Mouse (Mus musculus) MEL (cell line): ENCODE results near the gene Zscan12. TPM values are rescaled to one million over a fixed set of nuclear protein-coding genes. Genes with fewer than 3 reads are reported as not detected.

Experiments used
- DNase-seq: peaks from one replicate; pipeline ENCODE4 v3.0.0; 2011; ENCODE audit warnings: low read depth, low spot score
- H3K27ac ChIP-seq: 2 replicates; pipeline ENCODE4 v1.5.1; 2012; ENCODE audit warnings: low read depth, mild to moderate bottlenecking, control low read depth, low read length, moderate library complexity; ENCODE audit not compliant: control insufficient read depth
- H3K27me3 ChIP-seq, 2 experiments: fragments of 150-350 bp in 1 of 2; sonication (generic) in 1 of 2; 2 replicates each; pipeline ENCODE4 v1.6.1; 2012; ENCODE audit warnings: low read length in 2 of 2, mild to moderate bottlenecking in 2 of 2, improper control_type of control experiment in 1 of 2, moderate library complexity in 1 of 2; ENCODE audit not compliant: insufficient read depth in 2 of 2, control insufficient read depth in 1 of 2
- H3K36me3 ChIP-seq, 2 experiments: 2 replicates each; pipeline ENCODE4 v1.6.1; 2012 to 2014; ENCODE audit warnings: low read length in 2 of 2, improper control_type of control experiment in 1 of 2, inconsistent platforms in 1 of 2, mild to moderate bottlenecking in 1 of 2; ENCODE audit not compliant: insufficient read depth in 2 of 2, control insufficient read depth in 1 of 2
- H3K4me1 ChIP-seq, 2 experiments: fragments of 150-350 bp in 1 of 2; sonication (generic) in 1 of 2; 2 replicates each; pipeline ENCODE4 v1.6.1; 2012; ENCODE audit warnings: low read length in 2 of 2, improper control_type of control experiment in 1 of 2, mild to moderate bottlenecking in 1 of 2; ENCODE audit not compliant: insufficient read depth in 2 of 2, control insufficient read depth in 1 of 2
- H3K4me3 ChIP-seq, 2 experiments: fragments of 150-350 bp in 1 of 2; sonication (generic) in 1 of 2; 2 replicates each; pipeline ENCODE4 v1.5.1; 2012; ENCODE audit warnings: low read depth in 2 of 2, low read length in 2 of 2, mild to moderate bottlenecking in 2 of 2, moderate library complexity in 2 of 2, control low read depth in 1 of 2, improper control_type of control experiment in 1 of 2; ENCODE audit not compliant: control insufficient read depth in 1 of 2, insufficient read depth in 1 of 2
- H3K79me2 ChIP-seq: 2 replicates; pipeline ENCODE4 v1.6.1; 2012; ENCODE audit warnings: mild to moderate bottlenecking, low read length, moderate library complexity; ENCODE audit not compliant: control insufficient read depth, poor library complexity, insufficient read depth
- H3K9ac ChIP-seq: 2 replicates; pipeline ENCODE4 v1.6.1; 2012; ENCODE audit warnings: low read depth, mild to moderate bottlenecking, control low read depth, low read length, moderate library complexity; ENCODE audit not compliant: control insufficient read depth, poor library complexity, severe bottlenecking
- H3K9me3 ChIP-seq: fragments of 150-350 bp; sonication (generic); replicated peaks from 2 replicates; pipeline ENCODE4 v1.6.1; 2012; ENCODE audit warnings: mild to moderate bottlenecking, low read length, improper control_type of control experiment, moderate library complexity; ENCODE audit not compliant: insufficient read depth
- CHD1 ChIP-seq: IDR thresholded peaks from 2 replicates; pipeline ENCODE4 v1.6.1; 2012; ENCODE audit warnings: low read depth, mild to moderate bottlenecking, inconsistent platforms, low read length, improper control_type of control experiment
- CHD2 ChIP-seq: IDR thresholded peaks from 2 replicates; pipeline ENCODE4 v1.6.1; 2011; ENCODE audit warnings: low read length, improper control_type of control experiment
- CTCF ChIP-seq, 3 experiments: IDR thresholded peaks in 2 of 3; conservative IDR thresholded peaks in 1 of 3; 2 replicates each; pipeline ENCODE4 v1.5.1; 2011 to 2012; ENCODE audit warnings: low read length in 3 of 3, low read depth in 2 of 3, mild to moderate bottlenecking in 2 of 3, improper control_type of control experiment in 1 of 3, inconsistent platforms in 1 of 3, mixed read lengths in 1 of 3, moderate library complexity in 1 of 3; ENCODE audit not compliant: control insufficient read depth in 1 of 3, insufficient read depth in 1 of 3, poor library complexity in 1 of 3, severe bottlenecking in 1 of 3
- E2F4 ChIP-seq: IDR thresholded peaks from 2 replicates; pipeline ENCODE4 v1.6.1; 2011; ENCODE audit warnings: low read depth, low read length, improper control_type of control experiment, borderline replicate concordance
- EP300 ChIP-seq, 2 experiments: IDR thresholded peaks; 2 replicates each; pipeline ENCODE4 v1.6.1; 2011; ENCODE audit warnings: improper control_type of control experiment in 2 of 2, low read length in 2 of 2, low read depth in 1 of 2, mild to moderate bottlenecking in 1 of 2
- GATA1 ChIP-seq: IDR thresholded peaks from 2 replicates; pipeline ENCODE4 v1.6.1; 2011; ENCODE audit warnings: low read depth, low read length, improper control_type of control experiment
- KAT2A ChIP-seq: conservative IDR thresholded peaks from 2 replicates; pipeline ENCODE4 v1.6.1; 2012; ENCODE audit warnings: low read depth, low read length, improper control_type of control experiment, inconsistent platforms
- MAFK ChIP-seq: IDR thresholded peaks from 2 replicates; pipeline ENCODE4 v1.6.1; 2011; ENCODE audit warnings: low read depth, mild to moderate bottlenecking, low read length, improper control_type of control experiment, borderline replicate concordance
- MAZ ChIP-seq: IDR thresholded peaks from 2 replicates; pipeline ENCODE4 v1.6.1; 2012; ENCODE audit warnings: low read depth, mild to moderate bottlenecking, inconsistent platforms, low read length, improper control_type of control experiment
- MEF2A ChIP-seq: IDR thresholded peaks from 2 replicates; pipeline ENCODE4 v1.6.1; 2014; ENCODE audit warnings: low read depth, mild to moderate bottlenecking, inconsistent platforms, low read length, improper control_type of control experiment; ENCODE audit not compliant: poor library complexity, insufficient replicate concordance, severe bottlenecking; ENCODE audit errors: extremely low read depth
- MXI1 ChIP-seq: IDR thresholded peaks from 2 replicates; pipeline ENCODE4 v1.6.1; 2011; ENCODE audit warnings: mild to moderate bottlenecking, low read depth, low read length, improper control_type of control experiment
- MYB ChIP-seq: IDR thresholded peaks from 2 replicates; pipeline ENCODE4 v1.6.1; 2011; ENCODE audit warnings: mild to moderate bottlenecking, low read depth, low read length, improper control_type of control experiment
- NELFE ChIP-seq: IDR thresholded peaks from 2 replicates; pipeline ENCODE4 v1.6.1; 2011; ENCODE audit warnings: low read depth, low read length, improper control_type of control experiment
- POLR2AphosphoS5 ChIP-seq: IDR thresholded peaks from 2 replicates; pipeline ENCODE4 v1.6.1; 2012; ENCODE audit warnings: low read depth, borderline replicate concordance, mild to moderate bottlenecking, inconsistent platforms, low read length, moderate library complexity, mixed read lengths
- RCOR1 ChIP-seq: IDR thresholded peaks from 2 replicates; pipeline ENCODE4 v1.6.1; 2012; ENCODE audit warnings: low read depth, mild to moderate bottlenecking, inconsistent platforms, low read length, improper control_type of control experiment
- SIN3A ChIP-seq: IDR thresholded peaks from 2 replicates; pipeline ENCODE4 v1.6.1; 2012; ENCODE audit warnings: low read length, improper control_type of control experiment, inconsistent platforms
- SMC3 ChIP-seq: IDR thresholded peaks from 2 replicates; pipeline ENCODE4 v1.6.1; 2011; ENCODE audit warnings: low read depth, low read length, improper control_type of control experiment
- TBP ChIP-seq: IDR thresholded peaks from 2 replicates; pipeline ENCODE4 v1.8.0; 2011; ENCODE audit warnings: low read depth, low read length, improper control_type of control experiment
- UBTF ChIP-seq: IDR thresholded peaks from 2 replicates; pipeline ENCODE4 v1.6.1; 2012; ENCODE audit warnings: low read depth, mild to moderate bottlenecking, inconsistent platforms, low read length, improper control_type of control experiment, moderate library complexity, borderline replicate concordance; ENCODE audit not compliant: insufficient read depth
- ZC3H11A ChIP-seq: IDR thresholded peaks from 2 replicates; pipeline ENCODE4 v1.6.1; 2012; ENCODE audit warnings: low read depth, mild to moderate bottlenecking, inconsistent platforms, low read length, improper control_type of control experiment
- ZKSCAN1 ChIP-seq: IDR thresholded peaks from 2 replicates; pipeline ENCODE4 v1.6.1; 2012; ENCODE audit warnings: low read depth, mild to moderate bottlenecking, inconsistent platforms, low read length, improper control_type of control experiment, moderate library complexity
- ZNF384 ChIP-seq: IDR thresholded peaks from 2 replicates; pipeline ENCODE4 v1.6.1; 2012; ENCODE audit warnings: low read depth, mild to moderate bottlenecking, inconsistent platforms, low read length, improper control_type of control experiment
- polyA plus RNA-seq, 2 experiments: library from polyadenylated mRNA; stranded (reverse) in 1 of 2; unstranded in 1 of 2; fragments of >175 nt in 1 of 2; fragments of >200 nt in 1 of 2; gene quantifications; 2 replicates each; pipeline versions ENCODE4 v1.2.1 to v1.2.4; 2012; ENCODE audit warnings: low replicate concordance in 2 of 2, low read depth in 1 of 2; ENCODE audit not compliant: insufficient read length in 2 of 2, insufficient read depth in 1 of 2, missing spikeins in 1 of 2
- total RNA-seq: library from RNA; depleted of rRNA; stranded (reverse); fragments of 300-350 nt; gene quantifications from 2 replicates; pipeline ENCODE4 v1.2.3, GENCODE M21; 2012

Zscan12 gene
- total and polyA plus RNA-seq, 3 experiments, result 6.8 to 11.1 TPM; not detected in 1

DNA sequence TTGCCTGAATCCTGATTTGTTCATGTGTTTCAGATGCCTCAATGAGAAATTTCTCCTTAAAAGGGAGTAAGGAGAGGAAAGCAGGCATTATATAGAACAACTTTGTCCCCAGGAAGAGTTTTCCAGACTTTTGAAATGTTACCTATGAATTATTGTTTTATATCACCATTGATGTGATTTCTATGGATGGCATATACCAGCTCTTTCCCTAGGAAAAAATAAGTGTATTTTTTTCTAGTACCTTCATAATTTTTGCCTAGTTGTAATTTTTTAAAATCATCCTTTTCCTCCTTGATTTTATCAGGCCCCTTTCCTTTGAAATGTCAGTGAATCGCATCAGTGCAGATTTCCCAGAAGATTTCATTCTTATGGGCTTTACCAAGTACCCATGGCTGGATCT is 16.0 kb upstream of the Zscan12 start, which contains the start of gene Olfr1367:
Olfr1367 (plus strand) TSS at position 301 of the 400 bp plus-strand sequence.
- no peak for DNase-seq
- no peak for TF ChIP-seq UBTF
- TF ChIP-seq MAFK, result no peak
- TF ChIP-seq ZKSCAN1, result no peak
- no peak for TF ChIP-seq MYB
- TF ChIP-seq GATA1, result no peak
- TF ChIP-seq E2F4, result no peak
- TF ChIP-seq POLR2AphosphoS5, result no peak
- TF ChIP-seq SMC3, result no peak
- no peak for TF ChIP-seq MEF2A
- TF ChIP-seq NELFE, result no peak
- no peak for TF ChIP-seq CHD2
- TF ChIP-seq ZC3H11A, result no peak
- no peak for TF ChIP-seq MXI1
- no peak for TF ChIP-seq TBP
- no peak for TF ChIP-seq KAT2A
- no peak for TF ChIP-seq SIN3A
- no peak for TF ChIP-seq CTCF (IDR thresholded peaks at IDR 0.05 in 2 of 3, conservative IDR thresholded peaks at IDR 0.05 in 1 of 3; ENCODE audit: control insufficient read depth in 1 of 3, insufficient read depth in 1 of 3, low read depth in 2 of 3, low read length in 3 of 3, poor library complexity in 1 of 3, severe bottlenecking in 1 of 3)
- Histone ChIP-seq H3K9ac (no peak within 1 kb of the TSS), H3K27me3 (peaks cover 1 to 3% of the 10 kb centered on the region in 2 experiments; a peak in 2 of 4 replicates), H3K4me3 (no peak within 1 kb of the TSS), H3K9me3 (no peaks in the 10 kb centered on the region), H3K79me2 (no peaks in the 10 kb centered on the region), H3K4me1 (no peaks in the 10 kb centered on the region), H3K27ac (no peak within 1 kb of the TSS), H3K36me3 (no peaks in the 10 kb centered on the region)

DNA sequence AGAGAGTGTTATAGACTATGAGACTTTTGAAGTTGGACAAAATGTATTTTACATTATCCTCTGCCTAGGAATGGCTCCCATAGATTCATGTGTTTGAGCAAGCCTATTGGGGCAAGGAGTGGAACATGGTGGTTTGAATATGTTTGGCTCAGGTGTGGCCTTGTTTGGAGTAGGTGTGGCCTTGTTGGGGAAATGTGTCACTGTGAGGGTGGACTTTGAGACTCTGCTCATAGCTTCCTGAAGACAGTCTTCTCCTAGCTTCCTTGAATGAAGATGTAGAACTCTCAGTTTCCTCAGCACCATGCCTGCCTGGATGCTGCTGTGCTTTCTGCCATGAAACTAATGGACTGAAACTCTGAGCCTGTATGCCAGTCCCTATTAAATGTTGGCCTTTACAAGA is 12.0 kb upstream of the Zscan12 start:
- no peak for DNase-seq
- peaks cover 4 to 6% of the 10 kb centered on the region in 2 experiments for H3K27me3 ChIP-seq
- no peaks in the 10 kb centered on the region for H3K9me3 ChIP-seq
- H3K36me3 ChIP-seq, result no peaks in the 10 kb centered on the region
- TF ChIP-seq CTCF (IDR thresholded peaks at IDR 0.05 in 2 of 3, conservative IDR thresholded peaks at IDR 0.05 in 1 of 3; ENCODE audit: control insufficient read depth in 1 of 3, insufficient read depth in 1 of 3, low read depth in 2 of 3, low read length in 3 of 3, poor library complexity in 1 of 3, severe bottlenecking in 1 of 3), result no peak
- no peak for TF ChIP-seq KAT2A
- no peak for TF ChIP-seq NELFE
- TF ChIP-seq MAZ, result no peak
- no peak for TF ChIP-seq UBTF
- TF ChIP-seq CHD1, result no peak
- no peak for TF ChIP-seq MYB
- TF ChIP-seq TBP, result no peak
- no peak for TF ChIP-seq GATA1
- TF ChIP-seq EP300 (IDR thresholded peaks at IDR 0.05; ENCODE audit: low read depth in 1 of 2, low read length in 2 of 2), result no peak
- TF ChIP-seq RCOR1, result no peak
- TF ChIP-seq ZNF384, result no peak
- no peak overlapping the region for H3K4me3 ChIP-seq
- H3K9ac ChIP-seq, result no peak overlapping the region
- no peaks in the 10 kb centered on the region for H3K4me1 ChIP-seq
- H3K27ac ChIP-seq, result no peak overlapping the region
- no peaks in the 10 kb centered on the region for H3K79me2 ChIP-seq
